Mouse (Mus musculus) stomach, embryonic 15.5 days (tissue): Measurements from ENCODE around the gene Med24. TPM values are rescaled to one million over a fixed set of nuclear protein-coding genes. Genes with fewer than 3 reads are reported as not detected.
"Not testable (repeated sequence)": the region's sequence is repeated elsewhere in the genome, so short reads cannot be mapped to it uniquely, and the experiment has no call there.

Source experiments
- ATAC-seq: fragments of 200-750 bp; cut with Nextera tagmentation; 2 replicates; pipeline ENCODE4 v1.8.0; 2017; ENCODE audit warnings: low read depth, moderate number of reproducible peaks, moderate TSS enrichment; ENCODE audit not compliant: insufficient read depth, low FRiP score
- H3K27ac ChIP-seq: fragments of 300-500 bp; sonication (generic); 2 replicates; pipeline ENCODE4 v1.5.1; 2015; ENCODE audit warnings: mild to moderate bottlenecking, inconsistent platforms
- H3K27me3 ChIP-seq: fragments of 300-500 bp; sonication (generic); replicated peaks from 2 replicates; pipeline ENCODE4 v1.6.1; 2015; ENCODE audit warnings: inconsistent platforms
- H3K36me3 ChIP-seq: fragments of 300-500 bp; sonication (generic); 2 replicates; pipeline ENCODE4 v1.6.1; 2015; ENCODE audit warnings: inconsistent platforms
- H3K4me1 ChIP-seq: fragments of 300-500 bp; sonication (generic); 2 replicates; pipeline ENCODE4 v1.6.1; 2015; ENCODE audit warnings: inconsistent platforms
- H3K4me2 ChIP-seq: fragments of 300-500 bp; sonication (generic); 2 replicates; pipeline ENCODE4 v1.6.1; 2015; ENCODE audit warnings: mild to moderate bottlenecking, inconsistent platforms
- H3K4me3 ChIP-seq: fragments of 300-500 bp; sonication (generic); replicated peaks from 2 replicates; pipeline ENCODE4 v1.5.1; 2015; ENCODE audit warnings: inconsistent platforms
- H3K9ac ChIP-seq: fragments of 300-500 bp; sonication (generic); 2 replicates; pipeline ENCODE4 v1.6.1; 2015; ENCODE audit warnings: inconsistent platforms
- H3K9me3 ChIP-seq: fragments of 300-500 bp; sonication (generic); 2 replicates; pipeline ENCODE4 v1.6.1; 2016; ENCODE audit warnings: inconsistent platforms
- WGBS: fragments of 180-500 bp; shearing (Covaris S2); methylation state at CpG from one replicate; pipeline ENCODE4 v1.1.7; 2015; 5-methylcytosine and 5-hydroxymethylcytosine counted together
- polyA plus RNA-seq: library from polyadenylated mRNA; unstranded; fragments of >200 nt; fragmentation: Nextera tagmentation; extraction: Ambion mirVana; gene quantifications from 2 replicates; pipeline ENCODE4 v1.2.1, GENCODE M21; 2015

The Med24 gene
- polyA plus RNA-seq, 1 experiment from 2014 or later, result 36.4 TPM

- no peak overlapping the region for H3K4me3 ChIP-seq
- H3K27me3 ChIP-seq, result no peaks in the 10 kb centered on the region
- H3K9ac ChIP-seq, result no peak overlapping the region
- H3K4me2 ChIP-seq, result no peak overlapping the region
- H3K27ac ChIP-seq, result no peak overlapping the region
- H3K4me1 ChIP-seq, result peaks cover 16% of the 10 kb centered on the region
- no peak for ATAC-seq
- H3K36me3 ChIP-seq, result peaks cover 13% of the 10 kb centered on the region; the same call in 1 of the 2 replicates
- 67% methylated on average over 7 of the region's 7 CpGs for WGBS
- no peaks in the 10 kb centered on the region for H3K9me3 ChIP-seq
These were observed 6.1 kb downstream of the Med24 start for GRCm38 (mm10) chr11:98723098-98723497.

GRCm38 (mm10) chr11:98721458-98722226 lies 7.6 kb downstream of the Med24 start:
- H3K27ac ChIP-seq, result 0 out of 2 replicates have a peak overlapping the region, but pooled peaks have one; percentile 48
- H3K9ac ChIP-seq, result no peak overlapping the region
- H3K27me3 ChIP-seq, result no peaks in the 10 kb centered on the region
- H3K36me3 ChIP-seq, result peaks cover 6% of the 10 kb centered on the region; the same call in 1 of the 2 replicates
- WGBS, result 48% methylated on average over 24 of the region's 24 CpGs
- H3K4me3 ChIP-seq, result no peak overlapping the region
- H3K4me1 ChIP-seq, result peaks cover 21% of the 10 kb centered on the region
- no peak for ATAC-seq
- H3K9me3 ChIP-seq, result no peaks in the 10 kb centered on the region
- H3K4me2 ChIP-seq, result no peak overlapping the region

- Histone ChIP-seq H3K36me3 (peaks cover 7% of the 10 kb centered on the region; the same call in 1 of the 2 replicates), H3K27ac (no peak overlapping the region), H3K4me2 (no peak overlapping the region), H3K9me3 (no peaks in the 10 kb centered on the region), H3K27me3 (no peaks in the 10 kb centered on the region), H3K9ac (no peak overlapping the region), H3K4me1 (peaks cover 21% of the 10 kb centered on the region), H3K4me3 (no peak overlapping the region)
- WGBS, result 72% methylated on average over 2 of the region's 2 CpGs
- no peak for ATAC-seq
These were observed 8.5 kb downstream of the Med24 start for GRCm38 (mm10) chr11:98720756-98721155.

- no peak for ATAC-seq
- WGBS, result 20% methylated on average over 13 of the region's 13 CpGs
- H3K9ac ChIP-seq, result no peak overlapping the region
- H3K4me1 ChIP-seq, result peaks cover 21% of the 10 kb centered on the region
- peaks cover 16% of the 10 kb centered on the region for H3K36me3 ChIP-seq
- no peak overlapping the region for H3K4me2 ChIP-seq
- no peaks in the 10 kb centered on the region for H3K9me3 ChIP-seq
- H3K4me3 ChIP-seq, result no peak overlapping the region
- no peaks in the 10 kb centered on the region for H3K27me3 ChIP-seq
- H3K27ac ChIP-seq, result 0 out of 2 replicates have a peak overlapping the region, but pooled peaks have one; percentile 11
These were observed 11.3 kb downstream of the Med24 start for GRCm38 (mm10) chr11:98717904-98718303.

GRCm38 (mm10) chr11:98715946-98716345 lies 13.3 kb downstream of the Med24 start:
- Histone ChIP-seq H3K4me2 (no peak overlapping the region), H3K36me3 (peaks cover 22% of the 10 kb centered on the region), H3K4me1 (peaks cover 10% of the 10 kb centered on the region), H3K9me3 (no peaks in the 10 kb centered on the region), H3K27me3 (no peaks in the 10 kb centered on the region), H3K4me3 (no peak overlapping the region), H3K9ac (no peak overlapping the region), H3K27ac (no peak overlapping the region)
- no peak for ATAC-seq
- 93% methylated on average over 9 of the region's 9 CpGs for WGBS

GRCm38 (mm10) chr11:98713703-98714102 lies 15.5 kb downstream of the Med24 start:
- Histone ChIP-seq H3K27me3 (no peaks in the 10 kb centered on the region), H3K4me1 (peaks cover 23% of the 10 kb centered on the region), H3K9ac (no peak overlapping the region), H3K4me2 (no peak overlapping the region), H3K4me3 (no peak overlapping the region), H3K9me3 (no peaks in the 10 kb centered on the region), H3K36me3 (peaks cover 25% of the 10 kb centered on the region), H3K27ac (no peak overlapping the region)
- 75% methylated on average over 12 of the region's 12 CpGs for WGBS
- no peak for ATAC-seq

- not testable (repeated sequence) for H3K27me3 ChIP-seq, ATAC-seq, H3K9ac ChIP-seq, H3K4me2 ChIP-seq, H3K27ac ChIP-seq, H3K9me3 ChIP-seq, H3K4me3 ChIP-seq
- peaks cover 37% of the 10 kb centered on the region for H3K36me3 ChIP-seq
- 81% methylated on average over 6 of the region's 6 CpGs for WGBS
- peaks cover 28% of the 10 kb centered on the region for H3K4me1 ChIP-seq
These were observed 17.2 kb downstream of the Med24 start for GRCm38 (mm10) chr11:98712009-98712408.

GRCm38 (mm10) chr11:98711046-98711434 lies 18.2 kb downstream of the Med24 start:
- no peak overlapping the region for H3K9ac ChIP-seq
- peaks cover 45% of the 10 kb centered on the region for H3K36me3 ChIP-seq
- no peak overlapping the region for H3K4me2 ChIP-seq
- peaks cover 28% of the 10 kb centered on the region for H3K4me1 ChIP-seq
- WGBS, result 79% methylated on average over 4 of the region's 4 CpGs
- H3K4me3 ChIP-seq, result no peak overlapping the region
- H3K27me3 ChIP-seq, result no peaks in the 10 kb centered on the region
- H3K9me3 ChIP-seq, result no peaks in the 10 kb centered on the region
- no peak for ATAC-seq
- H3K27ac ChIP-seq, result 0 out of 2 replicates have a peak overlapping the region, but pooled peaks have one; percentile 24

- H3K4me3 ChIP-seq, result no peak overlapping the region
- H3K27ac ChIP-seq, result 0 out of 2 replicates have a peak overlapping the region, but pooled peaks have one; percentile 24
- no peak overlapping the region for H3K9ac ChIP-seq
- no peaks in the 10 kb centered on the region for H3K27me3 ChIP-seq
- no peaks in the 10 kb centered on the region for H3K9me3 ChIP-seq
- 0 out of 2 replicates have a peak, but pooled peaks have one; percentile 17 for ATAC-seq
- 48% methylated on average over 12 of the region's 12 CpGs for WGBS
- no peak overlapping the region; the same call in 1 of the 2 replicates for H3K4me2 ChIP-seq
- H3K4me1 ChIP-seq, result peaks cover 28% of the 10 kb centered on the region
- peaks cover 41% of the 10 kb centered on the region for H3K36me3 ChIP-seq
These were observed 18.7 kb downstream of the Med24 start for GRCm38 (mm10) chr11:98710416-98711045.

- H3K4me2 ChIP-seq, result no peak overlapping the region
- 72% methylated on average over 26 of the region's 26 CpGs for WGBS
- H3K4me3 ChIP-seq, result no peak overlapping the region
- ATAC-seq, result no peak
- peaks cover 43% of the 10 kb centered on the region for H3K36me3 ChIP-seq
- H3K9me3 ChIP-seq, result no peaks in the 10 kb centered on the region
- peaks cover 28% of the 10 kb centered on the region for H3K4me1 ChIP-seq
- peak overlapping the region; percentile 69; the same call in 1 of the 2 replicates for H3K27ac ChIP-seq
- no peaks in the 10 kb centered on the region for H3K27me3 ChIP-seq
- no peak overlapping the region for H3K9ac ChIP-seq
These were observed 20.1 kb downstream of the Med24 start for GRCm38 (mm10) chr11:98709001-98709741.

- 77% methylated on average over 19 of the region's 19 CpGs for WGBS
- peaks cover 28% of the 10 kb centered on the region for H3K4me1 ChIP-seq
- no peak overlapping the region for H3K4me3 ChIP-seq
- no peaks in the 10 kb centered on the region for H3K9me3 ChIP-seq
- peaks cover 39% of the 10 kb centered on the region for H3K36me3 ChIP-seq
- H3K9ac ChIP-seq, result no peak overlapping the region
- no peak overlapping the region for H3K4me2 ChIP-seq
- no peak for ATAC-seq
- H3K27ac ChIP-seq, result peak overlapping the region; percentile 69
- H3K27me3 ChIP-seq, result no peaks in the 10 kb centered on the region
These were observed 20.8 kb downstream of the Med24 start for GRCm38 (mm10) chr11:98708282-98708956.
